Mouse (Mus musculus): ENCODE measurements around the gene Slc2a3. TPM values are rescaled to one million over a fixed set of nuclear protein-coding genes. Genes with fewer than 3 reads are reported as not detected.
"Not testable (repeated sequence)": the region's sequence is repeated elsewhere in the genome, so short reads cannot be mapped to it uniquely, and the experiment has no call there.

Gene Slc2a3
- polyA plus RNA-seq, 1 experiment: 23.2 TPM

DNA sequence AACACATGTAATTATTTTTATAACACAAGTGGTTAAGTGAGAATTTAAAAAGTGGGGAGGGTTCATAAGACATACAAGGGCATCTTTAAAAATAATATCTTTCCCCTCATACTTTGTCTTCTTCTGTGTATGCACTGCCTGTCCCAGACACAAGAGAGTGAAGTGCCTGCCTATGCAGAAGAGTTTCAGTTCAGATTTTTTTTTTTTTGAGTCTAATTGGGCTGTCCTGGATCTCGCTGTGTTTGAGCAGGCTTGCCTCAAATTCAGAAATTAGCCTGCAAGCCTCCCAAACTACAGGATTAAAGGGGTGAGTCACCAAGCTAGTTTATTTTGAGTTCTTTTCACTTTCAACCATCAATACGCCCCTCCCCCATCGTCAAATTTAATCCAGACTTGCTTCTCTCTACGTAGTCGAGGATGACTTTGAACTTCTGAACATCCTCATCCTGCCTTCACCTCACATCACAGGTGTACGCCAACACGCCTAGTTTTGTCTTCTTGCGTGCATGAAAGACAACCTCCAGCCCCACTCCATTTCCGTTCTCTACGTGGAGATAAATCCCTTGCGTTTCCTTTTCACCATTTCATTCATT, 8.7 kb upstream of the Slc2a3 start:
- DNase-seq (ENCODE audit: low read depth): no peak

DNA sequence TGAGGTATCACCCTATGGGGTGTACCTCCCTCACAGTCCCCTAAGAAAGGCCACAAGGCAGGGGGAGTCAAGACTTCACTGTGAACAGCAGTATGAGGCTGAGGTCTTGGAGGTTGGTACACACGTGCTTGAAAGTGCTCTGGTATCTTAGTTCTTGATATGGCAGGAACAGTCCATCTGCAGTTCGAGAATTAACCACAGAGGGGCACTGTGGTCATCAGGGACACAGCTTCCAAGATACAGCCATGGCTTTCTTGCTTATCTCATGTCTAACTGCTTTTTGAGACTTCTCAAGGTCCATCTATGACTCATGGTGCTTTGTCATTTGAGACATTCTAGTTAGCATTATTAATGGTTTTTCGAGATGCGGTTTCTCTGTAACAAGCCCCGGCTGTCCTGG, 3.0 kb upstream of the Slc2a3 start:
- DNase-seq (ENCODE audit: low read depth): no peak

DNA sequence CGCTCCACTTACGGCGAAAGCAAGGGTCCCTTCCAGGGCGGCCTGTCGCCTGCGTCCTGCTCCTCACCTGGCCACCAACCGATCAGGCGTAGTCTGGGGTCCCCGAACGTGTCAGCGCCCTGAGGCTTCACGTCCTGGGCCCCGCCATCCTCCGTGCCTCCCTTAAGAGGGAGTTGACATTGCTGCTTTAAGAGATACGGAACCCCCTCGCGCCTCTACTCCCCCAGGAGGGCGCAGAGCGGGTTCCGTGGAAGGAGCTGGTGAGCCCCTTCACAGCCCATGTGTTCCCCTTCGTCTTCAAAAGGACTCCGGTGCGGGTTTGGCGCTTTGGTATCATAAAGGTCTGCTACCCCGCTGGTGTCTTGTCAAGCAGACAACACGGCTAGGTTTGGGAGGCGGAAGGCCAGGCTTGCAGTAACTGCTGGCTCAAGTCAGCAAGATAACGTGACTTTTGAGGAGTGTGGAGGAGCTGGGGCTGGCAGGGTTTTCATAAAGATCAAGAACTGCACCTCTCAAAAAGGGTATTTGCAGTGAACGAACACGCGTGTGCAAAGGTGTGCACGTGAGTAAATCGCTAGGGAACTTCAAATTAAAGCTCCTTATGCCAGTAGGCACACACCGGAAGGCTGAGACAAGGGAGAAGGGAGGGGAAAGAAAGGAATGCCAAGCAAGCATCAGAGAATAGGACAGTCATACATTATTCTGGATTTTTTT, 518 bp upstream of the Slc2a3 start:
- no peak for DNase-seq (ENCODE audit: low read depth)

DNA sequence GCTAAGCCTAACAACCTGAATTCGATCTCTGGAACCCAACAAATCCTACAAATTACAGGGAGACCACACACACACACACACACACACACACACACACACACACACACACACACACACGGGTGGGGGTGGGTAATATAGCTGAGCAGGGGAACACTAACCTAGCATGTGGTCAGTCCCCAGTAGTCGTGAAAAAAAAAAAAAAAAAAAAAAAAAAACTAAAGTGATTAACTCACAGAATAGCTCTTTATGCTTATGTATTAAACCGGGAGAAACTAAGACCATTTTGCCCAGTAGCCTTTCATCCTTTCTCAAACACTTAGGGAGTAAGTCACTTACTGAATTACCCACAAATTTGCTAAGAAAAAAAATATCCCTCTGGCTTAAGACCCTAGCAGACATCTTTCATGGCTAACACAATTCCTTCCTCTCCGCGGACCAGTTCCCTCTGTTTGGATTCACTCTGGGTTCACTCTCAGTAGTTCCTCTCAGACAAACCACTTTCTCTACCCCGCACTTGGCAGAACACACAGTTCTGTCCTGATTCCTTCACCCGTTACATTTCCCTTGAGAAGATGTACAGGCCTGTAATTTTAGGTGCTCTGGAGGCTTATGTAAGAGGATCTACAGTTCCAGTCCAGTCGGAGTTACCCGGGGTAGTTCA, 670 bp downstream of the Slc2a3 start:
- no peak for DNase-seq (ENCODE audit: low read depth)

DNA sequence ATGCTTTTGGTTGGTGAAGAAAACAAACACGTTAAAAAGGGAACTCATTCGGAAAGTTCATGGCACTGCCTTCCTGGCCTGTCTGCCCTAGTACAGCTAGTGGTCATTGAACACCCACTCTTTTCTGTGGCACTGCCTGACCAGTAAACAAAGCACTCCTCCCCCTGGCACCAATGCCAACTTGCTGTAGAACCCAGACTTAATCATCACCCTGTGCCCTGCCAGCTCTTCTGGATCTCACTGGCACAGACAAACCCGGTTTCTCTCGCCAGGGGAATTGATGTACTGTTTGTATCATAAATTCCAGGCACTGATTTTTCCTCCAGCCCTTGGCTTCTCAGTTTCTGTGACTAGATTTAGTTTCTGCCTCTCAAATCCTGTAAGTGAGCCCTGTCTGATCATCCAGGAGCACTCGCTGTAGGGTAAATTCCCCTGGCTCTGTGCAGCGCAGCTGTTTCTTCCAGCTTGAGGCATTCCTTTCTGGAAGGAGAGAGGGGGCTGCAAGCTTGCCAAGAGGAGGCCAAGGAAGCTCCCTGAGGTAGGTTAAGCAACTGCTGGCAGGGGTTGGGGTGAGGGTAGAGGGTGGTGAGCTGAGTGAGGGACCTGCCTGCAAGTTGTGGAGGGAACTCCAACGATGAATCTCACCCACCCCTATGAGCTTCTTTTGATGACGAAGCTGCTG, 6.0 kb downstream of the Slc2a3 start:
- no peak for DNase-seq (ENCODE audit: low read depth)

DNA sequence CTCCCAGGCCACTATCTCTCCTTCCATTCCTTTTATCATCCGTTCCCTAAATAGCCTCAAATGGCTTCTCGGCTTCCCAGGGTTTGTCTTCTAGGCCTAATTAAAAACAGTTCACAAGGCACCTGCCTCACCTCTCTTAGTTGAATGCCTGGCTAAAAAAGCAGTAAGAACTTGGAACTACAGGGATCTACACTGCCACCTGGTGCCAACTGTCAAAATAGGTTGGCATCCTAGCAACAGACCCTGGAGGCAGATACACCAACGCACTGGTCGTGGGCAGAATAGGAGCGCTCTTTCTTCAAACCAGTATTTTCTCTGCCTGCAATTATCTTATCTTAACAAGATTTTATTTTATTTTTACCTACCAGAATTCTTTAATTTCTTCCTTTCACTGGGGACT, 15.2 kb downstream of the Slc2a3 start:
- DNase-seq (ENCODE audit: low read depth): peak; percentile 51

DNA sequence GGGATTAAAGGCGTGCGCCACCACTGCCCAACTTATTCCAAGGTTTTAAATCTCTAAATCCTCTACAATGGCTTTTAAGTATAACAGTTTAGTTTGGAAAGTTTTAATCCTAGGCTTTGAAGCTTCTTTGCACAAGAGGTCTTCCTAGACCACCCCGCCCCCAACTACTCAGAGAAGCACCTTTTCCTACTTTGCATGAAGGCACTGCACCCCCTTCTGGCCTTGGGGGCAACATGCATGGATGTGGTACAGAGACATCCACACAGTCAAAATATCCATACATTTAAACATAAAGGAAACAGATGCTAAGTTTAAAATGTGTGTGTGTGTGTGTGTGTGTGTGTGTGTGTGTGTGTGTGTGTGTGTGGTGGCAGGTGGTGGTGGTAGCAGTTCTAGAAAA, 16.6 kb downstream of the Slc2a3 start:
- no peak for DNase-seq (ENCODE audit: low read depth)

DNA sequence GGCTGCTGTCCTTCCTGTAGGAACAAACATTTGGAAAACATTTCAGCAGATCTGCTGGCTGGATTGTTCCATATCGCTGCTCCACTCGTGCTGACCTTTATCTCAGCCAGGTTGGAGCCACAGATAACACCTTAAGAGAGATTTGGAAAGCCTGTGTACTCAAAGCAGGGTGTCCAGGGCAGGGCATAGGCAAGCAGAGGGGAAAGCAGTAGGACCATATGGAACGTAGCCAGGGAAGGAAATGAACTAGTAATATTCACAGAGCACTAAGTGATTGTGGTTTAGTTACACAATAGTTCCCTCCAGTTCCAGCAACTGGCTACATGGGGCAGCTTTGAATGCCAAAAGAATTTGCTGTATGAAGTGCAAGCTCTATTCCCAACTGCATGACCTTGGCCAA, 19.3 kb downstream of the Slc2a3 start:
- peak; percentile 14 for DNase-seq (ENCODE audit: low read depth)

DNA sequence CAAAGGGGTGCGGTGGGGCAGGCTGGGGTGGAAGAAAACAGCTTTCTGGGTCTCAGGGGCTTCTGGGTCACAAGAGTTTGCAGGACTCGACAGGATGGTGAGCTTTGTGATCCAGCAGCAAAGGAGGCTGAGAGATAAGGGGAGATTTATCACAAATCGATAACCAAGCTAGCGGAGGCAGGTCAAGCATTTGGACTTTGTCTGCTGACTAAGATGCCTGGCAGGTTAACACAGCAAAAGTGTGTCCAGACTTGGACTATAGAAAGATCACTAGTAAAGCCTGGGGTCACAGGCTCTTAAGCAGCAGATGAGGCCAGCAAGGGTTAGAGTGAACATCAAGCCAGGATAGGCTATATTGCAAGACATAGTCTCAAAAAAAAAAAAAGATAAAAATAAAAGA, 20.3 kb downstream of the Slc2a3 start:
- no peak for DNase-seq (ENCODE audit: low read depth)

DNA sequence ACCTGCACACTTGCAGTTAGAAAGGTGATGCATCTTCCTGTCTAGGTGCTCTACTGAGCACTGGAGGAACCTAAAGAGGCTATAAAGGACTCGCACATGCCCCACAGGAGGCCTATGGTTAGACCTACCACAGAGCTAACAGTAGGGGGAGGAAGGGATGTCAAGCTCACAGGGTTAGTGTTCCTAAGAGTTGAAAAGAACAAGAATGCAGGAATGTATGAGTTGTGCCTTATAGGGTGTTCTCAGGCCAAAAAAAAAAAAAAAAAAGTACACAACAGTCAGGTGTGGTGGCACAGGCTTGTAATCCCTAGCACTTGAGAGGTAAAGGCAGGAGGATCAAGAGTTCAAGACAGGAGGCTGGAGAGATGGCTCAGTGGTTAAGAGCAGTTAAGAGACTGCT, 21.5 kb downstream of the Slc2a3 start:
- DNase-seq (ENCODE audit: low read depth): no peak

DNA sequence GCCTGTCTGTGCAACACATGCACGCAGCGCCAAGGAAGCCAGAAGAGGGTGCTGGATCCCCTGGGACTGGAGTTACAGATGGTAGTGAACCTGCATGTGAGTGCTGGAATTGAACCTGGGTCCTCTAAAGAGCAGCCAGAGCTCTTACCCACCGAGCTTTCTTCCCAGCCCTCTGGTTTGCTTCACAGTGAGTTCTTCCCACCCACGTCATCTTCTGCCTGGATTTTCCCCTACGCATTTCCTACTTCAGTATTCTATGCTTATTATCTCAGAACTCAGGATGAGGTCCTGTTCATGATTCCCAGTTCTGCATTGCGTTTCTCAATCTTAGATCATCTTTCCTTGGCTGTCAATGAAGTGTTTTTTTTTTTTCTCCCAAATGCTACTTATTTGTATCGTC, 25.4 kb downstream of the Slc2a3 start:
- DNase-seq (ENCODE audit: low read depth): no peak

DNA sequence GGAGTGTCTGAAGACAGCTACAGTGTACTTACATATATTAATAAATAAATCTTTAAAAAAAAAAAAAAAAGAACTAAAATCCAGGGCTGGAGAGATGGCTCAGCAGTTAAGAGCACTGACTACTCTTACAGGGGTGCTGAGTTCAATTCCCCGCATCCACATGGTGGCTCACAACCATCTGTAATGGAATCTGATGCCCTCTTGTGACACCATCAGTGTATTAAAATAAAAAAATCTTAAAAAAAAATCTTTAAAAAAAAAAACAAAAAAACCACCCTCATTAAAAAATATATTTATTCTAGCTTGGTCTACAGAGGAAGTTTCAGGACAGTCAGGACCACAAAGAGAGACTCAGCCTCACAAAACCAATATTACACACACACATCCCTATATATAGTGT, 27.1 kb downstream of the Slc2a3 start:
- DNase-seq (ENCODE audit: low read depth): no peak

DNA sequence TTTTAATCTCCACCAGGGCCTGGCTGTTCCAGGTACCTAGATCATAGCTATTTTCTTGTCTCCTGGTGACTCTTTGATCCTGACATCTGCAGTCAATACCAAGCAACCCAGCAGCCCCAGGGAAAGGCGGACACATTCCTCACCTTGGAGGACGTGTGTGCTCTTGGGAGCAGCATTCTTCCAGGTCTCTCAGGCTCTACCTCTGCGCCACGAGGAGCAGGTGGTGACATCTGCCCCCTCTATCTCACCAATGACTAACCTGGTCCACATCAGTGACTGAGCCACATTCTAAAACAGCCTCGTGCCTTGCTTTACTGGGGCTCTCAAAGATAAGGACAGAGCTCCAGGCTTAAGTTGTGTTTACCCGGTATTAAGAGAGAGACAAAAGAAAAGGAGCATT, 28.7 kb downstream of the Slc2a3 start:
- DNase-seq (ENCODE audit: low read depth): no peak

DNA sequence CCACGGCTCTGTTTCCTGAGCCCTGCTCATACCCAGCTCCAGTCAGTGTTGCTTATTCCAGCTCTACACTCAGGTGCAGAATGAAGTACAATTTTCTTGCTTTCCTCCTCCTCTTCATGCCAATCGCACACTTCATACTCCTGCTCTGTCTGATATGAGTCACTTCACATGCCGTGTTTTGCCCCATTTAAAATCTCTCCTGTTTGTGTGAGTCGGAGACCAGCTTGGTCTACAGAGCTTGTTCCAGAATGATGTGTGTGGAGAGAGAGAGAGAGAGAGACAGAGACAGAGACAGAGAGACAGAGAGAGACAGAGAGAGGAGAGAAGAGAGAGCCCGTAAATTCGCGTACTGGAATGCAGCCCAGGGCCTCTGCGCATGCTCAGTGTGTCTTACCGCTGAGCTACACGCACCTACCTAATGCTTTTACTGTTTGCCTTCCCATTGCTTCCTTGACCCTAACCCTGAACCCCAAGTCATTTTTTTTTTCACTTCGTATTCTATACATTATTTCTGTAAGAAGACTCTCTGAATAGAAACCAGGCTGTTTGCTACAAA, 30.6 kb downstream of the Slc2a3 start:
- no peak for DNase-seq (ENCODE audit: low read depth)

DNA sequence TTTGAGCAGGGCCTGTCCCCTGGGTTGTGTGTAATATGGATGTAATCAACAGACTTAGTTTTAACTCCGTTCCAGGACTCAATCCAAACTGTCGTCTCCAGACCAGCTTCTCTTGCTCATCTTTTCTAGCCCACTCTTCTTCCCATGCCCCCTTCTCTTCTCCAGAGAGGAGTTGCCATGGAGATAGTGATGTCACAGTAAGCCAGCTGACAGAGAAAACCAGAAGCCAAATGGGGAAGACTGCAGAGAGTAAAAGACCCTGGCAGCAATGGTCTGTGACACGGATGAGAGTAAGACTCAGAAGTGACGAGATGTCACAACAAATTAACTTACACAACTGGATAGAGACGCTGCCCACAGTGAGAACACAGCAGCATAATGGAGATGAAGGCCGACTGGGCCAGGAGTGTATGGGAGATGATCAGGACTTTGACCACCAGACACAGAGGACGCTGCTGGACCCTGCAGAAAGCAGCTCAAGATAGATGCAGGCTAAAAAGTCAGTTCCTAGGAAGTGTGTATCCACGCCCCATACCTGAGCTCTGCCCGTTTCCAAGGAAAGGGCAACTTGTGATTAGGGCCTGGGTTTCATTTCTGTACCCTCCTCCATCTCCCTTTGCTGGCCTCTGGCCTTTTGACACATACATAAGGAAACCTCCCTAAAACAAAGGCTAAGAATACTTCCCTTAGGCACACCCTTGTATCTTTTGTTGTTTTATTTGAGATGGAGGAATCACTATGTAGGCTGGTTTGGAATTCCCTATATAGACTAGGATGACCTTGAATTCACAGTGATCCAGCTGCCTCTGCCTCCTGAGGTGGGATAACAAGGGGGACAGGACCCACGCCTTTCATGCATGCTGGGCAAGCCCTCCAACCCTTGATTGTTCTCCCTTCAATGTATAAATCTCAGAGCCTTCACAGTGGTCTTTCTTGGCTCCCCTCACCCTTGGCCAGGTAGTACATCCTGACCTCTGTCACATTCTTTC, 31.4 kb downstream of the Slc2a3 start:
- no peak for DNase-seq (ENCODE audit: low read depth)

DNA sequence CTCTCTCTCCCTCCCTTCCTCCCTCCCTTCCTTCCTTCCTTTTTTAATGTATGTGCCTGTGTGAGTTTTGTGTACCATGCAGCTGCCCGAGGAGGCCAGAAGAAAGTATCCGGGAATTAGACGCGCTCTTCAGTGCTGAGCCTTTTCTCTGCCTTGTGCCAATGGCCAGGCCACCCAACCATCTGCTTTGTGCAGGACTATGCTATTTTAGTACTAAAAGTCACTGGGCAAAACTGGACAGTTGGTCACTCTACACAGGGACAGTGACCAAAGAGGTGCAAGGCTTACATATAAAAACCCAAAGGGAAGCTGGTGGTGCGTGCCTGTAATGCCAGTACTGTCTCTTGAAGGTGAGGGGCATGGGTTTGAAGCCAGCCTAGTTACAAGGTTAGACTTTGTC, 33.2 kb downstream of the Slc2a3 start:
- DNase-seq (ENCODE audit: low read depth): no peak

DNA sequence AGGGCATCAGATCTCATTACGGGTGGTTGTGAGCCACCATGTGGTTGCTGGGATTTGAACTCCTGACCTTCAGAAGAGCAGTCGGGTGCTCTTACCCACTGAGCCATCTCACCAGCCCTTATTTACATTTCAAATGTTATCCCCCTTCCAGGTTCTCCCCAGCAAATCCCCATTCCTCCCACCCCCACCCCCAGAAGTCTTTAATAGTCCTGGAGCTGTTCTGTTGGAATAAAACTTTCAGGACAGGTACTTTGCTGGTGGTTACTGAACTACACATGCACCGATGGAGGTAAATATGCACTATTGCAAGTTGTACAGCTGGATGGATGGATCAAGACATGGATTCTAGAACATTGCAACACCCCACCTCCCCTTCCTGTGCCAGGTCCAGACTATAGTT, 34.4 kb downstream of the Slc2a3 start:
- DNase-seq (ENCODE audit: low read depth): not testable (repeated sequence)

DNA sequence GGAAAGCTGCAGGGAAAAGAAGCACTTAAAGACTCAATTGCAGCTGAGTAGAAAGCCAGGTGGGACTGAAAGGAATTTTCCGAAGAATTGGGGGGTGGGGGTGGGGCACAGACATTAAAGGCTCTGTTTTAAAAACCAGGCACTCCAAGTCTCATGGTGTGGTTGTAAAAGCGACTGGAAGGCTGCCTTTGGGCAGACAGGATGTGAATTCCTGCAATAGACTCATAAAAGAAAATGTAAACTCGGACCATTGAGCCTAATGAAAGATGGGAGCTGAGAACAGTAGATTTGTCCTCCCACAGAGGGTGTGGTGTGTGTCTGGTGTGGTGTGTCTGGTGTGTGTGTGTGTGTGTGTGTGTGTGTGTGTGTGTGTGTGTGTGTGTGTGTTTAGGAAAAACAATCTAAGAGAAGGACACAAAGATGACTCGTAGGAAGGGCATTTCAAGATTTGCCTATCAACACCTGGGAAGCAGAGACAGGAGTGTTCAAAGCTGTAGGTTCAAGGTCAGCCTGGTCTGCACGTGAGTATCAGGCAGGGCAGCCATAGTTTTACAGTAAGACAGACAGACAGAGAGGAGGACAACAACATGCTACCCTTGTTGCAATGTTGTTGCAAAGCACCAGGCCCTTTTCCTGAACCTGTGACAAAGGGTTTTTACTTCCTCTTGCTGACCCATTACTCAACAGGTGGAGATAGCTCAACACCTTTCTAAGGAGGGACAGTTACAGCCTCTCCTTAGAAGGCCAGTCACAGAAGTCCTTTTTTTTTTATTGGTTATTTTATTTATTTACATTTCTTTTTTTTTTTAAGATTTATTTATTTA, 35.1 kb downstream of the Slc2a3 start:
- DNase-seq (ENCODE audit: low read depth): no peak

DNA sequence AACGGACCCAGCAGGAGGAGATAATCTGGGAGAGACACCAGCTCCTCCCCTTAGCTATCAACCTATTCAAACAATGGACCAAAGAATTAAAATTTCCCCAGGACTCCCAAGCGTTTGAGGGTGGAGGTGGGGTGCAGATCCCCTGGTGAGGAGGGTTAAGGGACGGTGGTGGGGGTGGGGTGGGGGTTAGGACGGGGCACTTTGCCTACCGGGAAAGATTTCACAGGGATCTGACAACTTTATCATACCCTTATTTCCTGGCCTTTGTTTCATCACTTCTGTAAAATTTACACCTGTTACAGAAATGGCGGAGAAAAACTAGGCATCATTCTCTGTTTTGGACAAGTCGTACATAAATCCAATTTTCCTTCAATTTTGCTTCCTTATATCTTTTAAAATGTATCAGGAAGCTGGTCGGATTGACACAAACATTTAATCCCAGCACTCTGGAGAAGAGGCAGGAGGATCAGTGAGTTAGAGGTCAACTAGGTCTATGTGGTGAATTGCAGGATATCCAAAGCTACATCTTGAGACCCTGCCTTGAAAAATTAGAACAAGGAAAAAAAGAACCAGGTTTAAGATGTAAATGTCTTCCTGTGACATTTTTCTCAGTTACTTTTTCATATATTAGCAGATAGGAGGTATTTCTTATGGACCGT, 36.0 kb downstream of the Slc2a3 start:
- no peak for DNase-seq (ENCODE audit: low read depth)
